Mouse (Mus musculus): ENCODE results near the gene Atp9a.

Atp9a gene

DNA sequence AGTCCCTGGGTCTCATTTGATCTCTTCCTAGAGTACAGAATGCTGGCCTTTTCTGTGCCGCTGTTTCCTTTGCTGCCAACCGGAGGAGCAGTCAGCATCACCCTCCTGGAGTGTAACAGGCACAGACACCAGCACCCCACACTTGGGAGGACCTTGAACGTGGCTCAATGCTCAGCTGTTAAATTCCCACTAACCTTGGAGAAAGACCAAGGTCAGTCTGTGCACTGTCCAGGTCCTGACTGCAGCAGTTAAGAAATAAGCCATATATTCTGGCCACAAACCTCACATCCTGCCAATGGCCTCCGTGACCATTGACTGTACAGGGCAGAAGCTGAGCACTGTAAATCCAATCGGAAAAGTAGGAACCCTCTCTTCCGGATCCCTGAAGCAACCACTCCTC is 148.5 kb downstream of the Atp9a start:
- no peak for DNase-seq

DNA sequence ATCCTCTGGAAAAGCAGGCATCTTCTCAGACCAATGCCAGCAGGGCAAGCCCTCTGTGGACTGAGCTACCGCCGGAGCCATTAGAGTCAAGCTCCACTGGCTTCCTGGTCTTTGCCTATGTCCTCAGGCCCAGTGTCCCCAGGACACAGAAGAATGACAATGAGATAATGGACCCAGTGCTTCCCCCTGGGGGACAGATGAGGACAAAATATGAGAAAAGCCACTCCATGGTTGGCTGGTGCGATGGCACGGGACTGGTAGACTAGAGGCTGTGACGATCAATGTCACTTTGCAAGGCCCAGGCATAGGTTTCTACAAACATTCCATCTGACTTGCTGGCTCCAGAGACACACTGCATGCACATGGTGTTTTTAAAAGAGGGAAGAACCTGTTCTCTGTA is 149.2 kb downstream of the Atp9a start:
- no peak for DNase-seq

GRCm38 (mm10) chr2:168591076-168591475 is 151.1 kb downstream of the Atp9a start:
- DNase-seq: no peak

DNA sequence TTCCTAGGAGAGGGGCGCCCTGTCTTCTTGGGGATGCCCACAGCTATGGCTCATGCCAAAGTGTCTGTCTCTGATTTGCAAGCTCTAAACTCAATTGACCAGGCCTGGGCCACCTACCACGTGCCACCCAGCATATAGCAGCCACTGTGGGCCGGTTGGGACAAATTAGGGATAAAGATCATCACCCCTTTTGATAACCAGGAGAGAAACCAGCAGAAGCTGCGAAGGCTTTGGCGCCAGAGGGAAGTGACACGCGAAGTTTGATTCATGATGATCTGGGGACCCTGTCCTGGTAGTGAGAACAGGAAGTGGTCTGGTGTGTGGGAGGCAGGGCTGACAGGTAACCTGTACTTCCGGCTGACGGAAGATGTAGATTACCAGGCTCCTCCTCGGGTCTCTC is 151.7 kb downstream of the Atp9a start:
- DNase-seq: no peak

- no peak for DNase-seq
These were observed 152.0 kb downstream of the Atp9a start for GRCm38 (mm10) chr2:168590168-168590551.

GRCm38 (mm10) chr2:168589368-168590167 is 152.6 kb downstream of the Atp9a start:
- DNase-seq: no peak

DNA sequence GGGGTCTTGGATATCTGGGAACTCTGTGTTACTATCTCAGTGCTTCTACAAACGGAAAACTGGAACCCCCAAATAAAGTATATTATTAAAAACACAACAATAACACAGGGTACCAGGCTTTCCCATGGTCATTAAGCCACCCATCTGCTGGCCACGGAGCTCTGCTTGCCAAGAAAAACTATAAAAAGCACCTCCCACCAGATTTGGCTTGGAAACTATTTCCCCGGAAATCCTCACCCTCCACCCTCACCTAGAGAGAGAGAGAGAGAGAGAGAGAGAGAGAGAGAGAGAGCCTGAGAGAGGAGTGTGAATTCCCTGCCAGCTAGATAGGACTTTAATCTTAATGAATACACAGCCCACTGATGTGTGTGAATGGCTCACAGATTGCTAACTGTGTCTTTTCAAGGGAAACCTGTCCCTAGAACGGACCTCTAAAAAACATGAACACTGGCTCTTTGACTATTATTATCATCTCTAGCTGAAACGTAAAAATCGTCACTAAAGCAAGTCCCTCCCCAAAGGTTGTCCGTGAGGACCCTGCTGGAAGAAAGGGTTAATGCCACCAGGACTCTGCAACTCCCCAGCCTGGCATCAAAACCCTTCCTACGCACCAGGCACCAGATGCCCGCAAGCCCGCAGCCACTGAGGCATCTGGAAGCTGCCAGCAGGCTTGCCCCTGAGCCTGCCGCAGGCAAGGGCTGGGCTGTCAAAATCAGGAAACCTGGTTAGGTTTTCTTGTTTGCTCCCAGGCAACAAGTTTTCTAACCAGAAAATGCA is 153.4 kb downstream of the Atp9a start:
- no peak for DNase-seq

DNA sequence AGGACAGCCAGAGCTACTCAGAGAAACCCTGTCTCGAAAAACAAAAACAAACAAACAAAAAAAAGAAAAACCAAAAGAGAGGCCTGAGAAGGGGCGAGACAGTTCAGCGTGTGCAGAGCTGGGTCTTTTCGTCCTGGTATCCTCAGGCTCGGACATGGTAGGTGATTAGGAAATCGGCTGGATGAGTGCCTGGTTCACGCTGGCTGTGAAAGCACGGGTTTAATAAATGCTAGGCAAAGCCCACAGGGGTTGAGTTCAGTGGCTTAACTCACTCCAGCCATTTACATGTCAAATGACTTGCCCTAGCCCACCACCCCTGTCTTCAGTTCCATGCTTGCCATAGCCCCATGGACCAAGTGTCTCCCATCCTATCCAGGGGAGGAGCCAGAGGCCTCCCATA is 155.1 kb downstream of the Atp9a start:
- DNase-seq: no peak

GRCm38 (mm10) chr2:168586512-168586911 is 155.7 kb downstream of the Atp9a start:
- DNase-seq: no peak

DNA sequence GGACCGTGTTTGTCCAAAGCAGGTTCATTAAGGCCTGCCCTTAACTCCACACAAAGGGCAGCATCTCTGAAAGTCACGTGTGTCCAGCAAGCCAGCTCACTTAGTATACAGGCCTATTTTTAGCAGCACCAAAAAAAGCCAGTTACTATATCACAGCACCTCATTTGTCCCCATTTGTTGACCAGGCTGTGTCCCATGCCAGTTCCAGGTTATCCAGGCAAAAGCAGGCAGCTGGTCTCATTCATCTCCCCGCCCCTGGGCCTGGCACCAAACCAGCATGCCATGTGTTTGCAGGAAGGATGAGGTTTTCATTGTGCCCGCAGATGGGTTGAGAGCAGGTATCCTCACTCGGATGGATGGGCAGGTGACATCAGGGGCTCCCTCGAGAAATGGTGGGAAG is 157.4 kb downstream of the Atp9a start:
- DNase-seq: no peak

Data from right cerebral cortex, postnatal 4 days (tissue).